Mouse (Mus musculus) yolk sac, embryonic 10.5 days (tissue): Measurements from ENCODE around the gene Srd5a1.
"Not testable (repeated sequence)": the region's sequence is repeated elsewhere in the genome, so short reads cannot be mapped to it uniquely, and the experiment has no call there.

Experiments
- DNase-seq: peaks from one replicate; pipeline ENCODE4 v3.0.0-alpha.2; 2017; ENCODE audit warnings: low spot score

Gene Srd5a1

GRCm38 (mm10) chr13:69624510-69624909, 13.3 kb upstream of the Srd5a1 start:
- DNase-seq, result no peak

- DNase-seq, result no peak
Measured at GRCm38 (mm10) chr13:69623843-69624242, 12.6 kb upstream of the Srd5a1 start.

- no peak for DNase-seq
Measured at GRCm38 (mm10) chr13:69616716-69617115, 5.5 kb upstream of the Srd5a1 start.

GRCm38 (mm10) chr13:69612175-69612544, 918 bp upstream of the Srd5a1 start:
- DNase-seq, result no peak

GRCm38 (mm10) chr13:69610751-69611397, 368 bp downstream of the Srd5a1 start:
- no peak for DNase-seq

- no peak for DNase-seq
Measured at GRCm38 (mm10) chr13:69608734-69609133, 2.5 kb downstream of the Srd5a1 start.

- DNase-seq, result no peak
Measured at GRCm38 (mm10) chr13:69604670-69605069, 6.6 kb downstream of the Srd5a1 start.

- no peak for DNase-seq
Measured at GRCm38 (mm10) chr13:69601321-69601720, 9.9 kb downstream of the Srd5a1 start.

- not testable (repeated sequence) for DNase-seq
Measured at GRCm38 (mm10) chr13:69600863-69601262, 10.4 kb downstream of the Srd5a1 start.

- no peak for DNase-seq
Measured at GRCm38 (mm10) chr13:69598867-69599266, 12.4 kb downstream of the Srd5a1 start.

GRCm38 (mm10) chr13:69596515-69596914, 14.7 kb downstream of the Srd5a1 start:
- DNase-seq, result no peak

GRCm38 (mm10) chr13:69595911-69596310, 15.3 kb downstream of the Srd5a1 start:
- no peak for DNase-seq

GRCm38 (mm10) chr13:69594577-69595256, 16.5 kb downstream of the Srd5a1 start:
- no peak for DNase-seq

GRCm38 (mm10) chr13:69593453-69593852, 17.8 kb downstream of the Srd5a1 start:
- DNase-seq, result no peak

GRCm38 (mm10) chr13:69592226-69592625, 19.0 kb downstream of the Srd5a1 start:
- no peak for DNase-seq

GRCm38 (mm10) chr13:69591338-69591737, 19.9 kb downstream of the Srd5a1 start:
- peak; percentile 32 for DNase-seq

- peak; percentile 12 for DNase-seq
Measured at GRCm38 (mm10) chr13:69588263-69588662, 23.0 kb downstream of the Srd5a1 start.

- no peak for DNase-seq
Measured at GRCm38 (mm10) chr13:69587849-69588248, 23.4 kb downstream of the Srd5a1 start.

- DNase-seq, result no peak
Measured at GRCm38 (mm10) chr13:69586337-69586736, 24.9 kb downstream of the Srd5a1 start.

- no peak for DNase-seq
Measured at GRCm38 (mm10) chr13:69585828-69586227, 25.4 kb downstream of the Srd5a1 start.

GRCm38 (mm10) chr13:69583591-69583990, 27.7 kb downstream of the Srd5a1 start:
- no peak for DNase-seq

GRCm38 (mm10) chr13:69582411-69582810, 28.8 kb downstream of the Srd5a1 start:
- no peak for DNase-seq

GRCm38 (mm10) chr13:69577181-69577834, 33.9 kb downstream of the Srd5a1 start:
- no peak for DNase-seq
